Mouse (Mus musculus): ENCODE measurements at regions not wholly inside any gene's neighbourhood (a gene's known extent, or its start where the extent isn't known, plus 50 kb on each side); places are given as distances from the start of the nearest gene placed in this dataset.
A peak's percentile ranks its signal among the peaks of the same experiment; 100 is the strongest.
"Not testable (repeated sequence)": the region's sequence is repeated elsewhere in the genome, so short reads cannot be mapped to it uniquely, and the experiment has no call there.

GRCm38 (mm10) chr9:85951777-85952176 is 109.6 kb downstream of the Tpbg start:
- Histone ChIP-seq H3ac (ENCODE audit: control insufficient read depth, insufficient read length) (no peak overlapping the region), H3K36me3 (ENCODE audit: control insufficient read depth, insufficient read depth) (no peaks in the 10 kb centered on the region), H3K27me3 (ENCODE audit: control insufficient read depth, insufficient read depth, insufficient read length) (no peaks in the 10 kb centered on the region), H3K79me2 (ENCODE audit: control insufficient read depth, insufficient read depth) (no peaks in the 10 kb centered on the region), H3K4me3 (no peak overlapping the region), H3K4me2 (ENCODE audit: low read depth) (no peak overlapping the region)
- TF ChIP-seq REST (IDR thresholded peaks at IDR 0.05; ENCODE audit: insufficient read depth, insufficient read length) (no peak), E2F4 (IDR thresholded peaks at IDR 0.05; ENCODE audit: insufficient read depth) (no peak), MYOG (IDR thresholded peaks at IDR 0.05; ENCODE audit: control insufficient read depth in 1 of 3, insufficient read depth in 1 of 3, insufficient read length in 2 of 3, low read depth in 2 of 3) (no peak), POLR2AphosphoS2 (IDR thresholded peaks at IDR 0.05; ENCODE audit: insufficient read length, low read depth) (no peak), POLR2A (IDR thresholded peaks at IDR 0.05; ENCODE audit: insufficient read length, low read depth) (no peak), CEBPB (IDR thresholded peaks at IDR 0.05; ENCODE audit: insufficient read depth, poor library complexity, severe bottlenecking) (no peak), TCF12 (IDR thresholded peaks at IDR 0.05; ENCODE audit: insufficient read depth, poor library complexity, severe bottlenecking) (no peak), MAX (IDR thresholded peaks at IDR 0.05; ENCODE audit: low read depth) (no peak), USF1 (IDR thresholded peaks at IDR 0.05; ENCODE audit: low read depth) (no peak), MYOD1 (IDR thresholded peaks at IDR 0.05; ENCODE audit: control insufficient read depth in 1 of 3, insufficient read length in 2 of 3, low read depth in 2 of 3) (no peak), TCF3 (IDR thresholded peaks at IDR 0.05; ENCODE audit: insufficient read length, low read depth) (no peak), SRF (IDR thresholded peaks at IDR 0.05; ENCODE audit: control insufficient read depth, insufficient read length, low read depth) (no peak)

- H3K36me3 ChIP-seq (ENCODE audit: control insufficient read depth, insufficient read depth): no peaks in the 10 kb centered on the region
- no peaks in the 10 kb centered on the region for H3K79me2 ChIP-seq (ENCODE audit: control insufficient read depth, insufficient read depth)
- H3K27me3 ChIP-seq (ENCODE audit: control insufficient read depth, insufficient read depth, insufficient read length): no peaks in the 10 kb centered on the region
- H3K4me3 ChIP-seq: no peak overlapping the region
- TF ChIP-seq POLR2A (IDR thresholded peaks at IDR 0.05; ENCODE audit: insufficient read length, low read depth): no peak
- TF ChIP-seq SRF (IDR thresholded peaks at IDR 0.05; ENCODE audit: control insufficient read depth, insufficient read length, low read depth): no peak
- TF ChIP-seq TCF3 (IDR thresholded peaks at IDR 0.05; ENCODE audit: insufficient read length, low read depth): no peak
- no peak for TF ChIP-seq USF1 (IDR thresholded peaks at IDR 0.05; ENCODE audit: low read depth)
- TF ChIP-seq MYOD1 (IDR thresholded peaks at IDR 0.05; ENCODE audit: control insufficient read depth in 1 of 3, insufficient read length in 2 of 3, low read depth in 2 of 3): no peak
- TF ChIP-seq POLR2AphosphoS2 (IDR thresholded peaks at IDR 0.05; ENCODE audit: insufficient read length, low read depth): no peak
- TF ChIP-seq REST (IDR thresholded peaks at IDR 0.05; ENCODE audit: insufficient read depth, insufficient read length): no peak
- H3K4me2 ChIP-seq (ENCODE audit: low read depth): no peak overlapping the region
- no peak overlapping the region for H3ac ChIP-seq (ENCODE audit: control insufficient read depth, insufficient read length)
Observed at GRCm38 (mm10) chr9:85970076-85970475, 127.9 kb downstream of the Tpbg start.

- Histone ChIP-seq H3ac (ENCODE audit: control insufficient read depth, insufficient read length) (no peak overlapping the region), H3K79me2 (ENCODE audit: control insufficient read depth, insufficient read depth) (no peaks in the 10 kb centered on the region), H3K4me3 (no peak overlapping the region), H3K4me2 (ENCODE audit: low read depth) (no peak overlapping the region), H3K36me3 (ENCODE audit: control insufficient read depth, insufficient read depth) (no peaks in the 10 kb centered on the region), H3K27me3 (ENCODE audit: control insufficient read depth, insufficient read depth, insufficient read length) (no peaks in the 10 kb centered on the region)
- TF ChIP-seq MAX (IDR thresholded peaks at IDR 0.05; ENCODE audit: low read depth): no peak
- TF ChIP-seq CEBPB (IDR thresholded peaks at IDR 0.05; ENCODE audit: insufficient read depth, poor library complexity, severe bottlenecking): no peak
- no peak for TF ChIP-seq MYOG (IDR thresholded peaks at IDR 0.05; ENCODE audit: control insufficient read depth in 1 of 3, insufficient read depth in 1 of 3, insufficient read length in 2 of 3, low read depth in 2 of 3)
- no peak for TF ChIP-seq POLR2AphosphoS2 (IDR thresholded peaks at IDR 0.05; ENCODE audit: insufficient read length, low read depth)
- no peak for TF ChIP-seq TCF3 (IDR thresholded peaks at IDR 0.05; ENCODE audit: insufficient read length, low read depth)
- no peak for TF ChIP-seq MYOD1 (IDR thresholded peaks at IDR 0.05; ENCODE audit: control insufficient read depth in 1 of 3, insufficient read length in 2 of 3, low read depth in 2 of 3)
- TF ChIP-seq POLR2A (IDR thresholded peaks at IDR 0.05; ENCODE audit: insufficient read length, low read depth): no peak
Observed at GRCm38 (mm10) chr9:85981428-85981827, 139.2 kb downstream of the Tpbg start.

GRCm38 (mm10) chr9:85983516-85983915 is 141.3 kb downstream of the Tpbg start:
- H3ac ChIP-seq (ENCODE audit: control insufficient read depth, insufficient read length); H3K36me3 ChIP-seq (ENCODE audit: control insufficient read depth, insufficient read depth); H3K4me3 ChIP-seq; H3K27me3 ChIP-seq (ENCODE audit: control insufficient read depth, insufficient read depth, insufficient read length); H3K4me2 ChIP-seq (ENCODE audit: low read depth); H3K79me2 ChIP-seq (ENCODE audit: control insufficient read depth, insufficient read depth): not testable (repeated sequence)

GRCm38 (mm10) chr9:85985671-85986070 is 143.5 kb downstream of the Tpbg start:
- H3K79me2 ChIP-seq (ENCODE audit: control insufficient read depth, insufficient read depth): no peaks in the 10 kb centered on the region
- TF ChIP-seq MAX (IDR thresholded peaks at IDR 0.05; ENCODE audit: low read depth): no peak

GRCm38 (mm10) chr9:85986142-85986541 is 144.0 kb downstream of the Tpbg start:
- Histone ChIP-seq H3K4me3 (no peak overlapping the region), H3K79me2 (ENCODE audit: control insufficient read depth, insufficient read depth) (no peaks in the 10 kb centered on the region), H3K27me3 (ENCODE audit: control insufficient read depth, insufficient read depth, insufficient read length) (no peaks in the 10 kb centered on the region), H3ac (ENCODE audit: control insufficient read depth, insufficient read length) (no peak overlapping the region), H3K36me3 (ENCODE audit: control insufficient read depth, insufficient read depth) (no peaks in the 10 kb centered on the region), H3K4me2 (ENCODE audit: low read depth) (peak overlapping the region; percentile 77)
- TF ChIP-seq CEBPB (IDR thresholded peaks at IDR 0.05; ENCODE audit: insufficient read depth, poor library complexity, severe bottlenecking): no peak
- no peak for TF ChIP-seq REST (IDR thresholded peaks at IDR 0.05; ENCODE audit: insufficient read depth, insufficient read length)
- TF ChIP-seq E2F4 (IDR thresholded peaks at IDR 0.05; ENCODE audit: insufficient read depth): no peak
- TF ChIP-seq MYOD1 (IDR thresholded peaks at IDR 0.05; ENCODE audit: control insufficient read depth in 1 of 3, insufficient read length in 2 of 3, low read depth in 2 of 3): no peak
- TF ChIP-seq TCF12 (IDR thresholded peaks at IDR 0.05; ENCODE audit: insufficient read depth, poor library complexity, severe bottlenecking): no peak
- TF ChIP-seq MAX (IDR thresholded peaks at IDR 0.05; ENCODE audit: low read depth): no peak
- no peak for TF ChIP-seq MYOG (IDR thresholded peaks at IDR 0.05; ENCODE audit: control insufficient read depth in 1 of 3, insufficient read depth in 1 of 3, insufficient read length in 2 of 3, low read depth in 2 of 3)
- TF ChIP-seq SRF (IDR thresholded peaks at IDR 0.05; ENCODE audit: control insufficient read depth, insufficient read length, low read depth): no peak
- no peak for TF ChIP-seq USF1 (IDR thresholded peaks at IDR 0.05; ENCODE audit: low read depth)
- TF ChIP-seq POLR2A (IDR thresholded peaks at IDR 0.05; ENCODE audit: insufficient read length, low read depth): no peak
- no peak for TF ChIP-seq POLR2AphosphoS2 (IDR thresholded peaks at IDR 0.05; ENCODE audit: insufficient read length, low read depth)
- no peak for TF ChIP-seq TCF3 (IDR thresholded peaks at IDR 0.05; ENCODE audit: insufficient read length, low read depth)

More at GRCm38 (mm10) chr9:85985671-85986070, 143.5 kb downstream of the Tpbg start:
- Histone ChIP-seq H3K4me2 (ENCODE audit: low read depth) (peak overlapping the region; percentile 77), H3K36me3 (ENCODE audit: control insufficient read depth, insufficient read depth) (no peaks in the 10 kb centered on the region), H3K4me3 (no peak overlapping the region), H3ac (ENCODE audit: control insufficient read depth, insufficient read length) (no peak overlapping the region), H3K27me3 (ENCODE audit: control insufficient read depth, insufficient read depth, insufficient read length) (no peaks in the 10 kb centered on the region)

All from myocyte (in vitro differentiated cells).